Mouse (Mus musculus) neural tube, embryonic 13.5 days (tissue): ENCODE data around the gene 6030445D17Rik. TPM values are rescaled to one million over a fixed set of nuclear protein-coding genes. Genes with fewer than 3 reads are reported as not detected.

ENCODE experiments used
- ATAC-seq: fragments of 200-750 bp; cut with Nextera tagmentation; 2 replicates; pipeline ENCODE4 v1.8.0; 2017; ENCODE audit warnings: low read depth, mild to moderate bottlenecking, moderate TSS enrichment, moderate library complexity
- H3K27ac ChIP-seq: fragments of 300-500 bp; sonication (generic); replicated peaks from 2 replicates; pipeline ENCODE4 v1.5.1; 2015; ENCODE audit warnings: moderate library complexity, mild to moderate bottlenecking, inconsistent platforms
- H3K27me3 ChIP-seq: fragments of 300-500 bp; sonication (generic); 2 replicates; pipeline ENCODE4 v1.6.1; 2015; ENCODE audit warnings: mild to moderate bottlenecking, inconsistent platforms
- H3K36me3 ChIP-seq: fragments of 300-500 bp; sonication (generic); 2 replicates; pipeline ENCODE4 v1.6.1; 2015; ENCODE audit warnings: mild to moderate bottlenecking, inconsistent platforms
- H3K4me1 ChIP-seq: fragments of 300-500 bp; sonication (generic); replicated peaks from 2 replicates; pipeline ENCODE4 v1.6.1; 2015; ENCODE audit warnings: inconsistent platforms
- H3K4me2 ChIP-seq: fragments of 300-500 bp; sonication (generic); 2 replicates; pipeline ENCODE4 v1.6.1; 2015; ENCODE audit warnings: inconsistent platforms, mild to moderate bottlenecking, moderate library complexity
- H3K4me3 ChIP-seq: fragments of 300-500 bp; sonication (generic); 2 replicates; pipeline ENCODE4 v1.5.1; 2015; ENCODE audit warnings: mild to moderate bottlenecking, inconsistent platforms
- H3K9ac ChIP-seq: fragments of 300-500 bp; sonication (generic); 2 replicates; pipeline ENCODE4 v1.6.1; 2015; ENCODE audit warnings: moderate library complexity, mild to moderate bottlenecking, inconsistent platforms
- H3K9me3 ChIP-seq: fragments of 300-500 bp; sonication (generic); 2 replicates; pipeline ENCODE4 v1.6.1; 2016; ENCODE audit warnings: inconsistent platforms
- WGBS: fragments of 180-500 bp; shearing (Covaris S2); methylation state at CpG from one replicate; pipeline ENCODE4 v1.1.7; 2015; 5-methylcytosine and 5-hydroxymethylcytosine counted together
- polyA plus RNA-seq: library from polyadenylated mRNA; unstranded; fragments of >200 nt; fragmentation: Nextera tagmentation; extraction: Ambion mirVana; gene quantifications from 2 replicates; pipeline ENCODE4 v1.2.1, GENCODE M21; 2015

Gene 6030445D17Rik
- polyA plus RNA-seq, 1 experiment from 2014 or later, result 0.43 TPM

GRCm38 (mm10) chr4:136441354-136442043, 20.6 kb upstream of the 6030445D17Rik start:
- Histone ChIP-seq H3K27me3 (no peaks in the 10 kb centered on the region), H3K4me2 (no peak overlapping the region), H3K36me3 (no peaks in the 10 kb centered on the region), H3K9ac (no peak overlapping the region), H3K9me3 (no peaks in the 10 kb centered on the region), H3K4me1 (no peaks in the 10 kb centered on the region), H3K4me3 (no peak overlapping the region), H3K27ac (no peak overlapping the region)
- ATAC-seq, result no peak
- 67% methylated on average over 15 of the region's 15 CpGs for WGBS

GRCm38 (mm10) chr4:136444561-136444960, 17.5 kb upstream of the 6030445D17Rik start:
- 69% methylated on average over 4 of the region's 4 CpGs for WGBS
- no peaks in the 10 kb centered on the region for H3K27me3 ChIP-seq
- no peak overlapping the region for H3K27ac ChIP-seq
- no peaks in the 10 kb centered on the region for H3K9me3 ChIP-seq
- H3K4me2 ChIP-seq, result no peak overlapping the region
- H3K4me1 ChIP-seq, result no peaks in the 10 kb centered on the region
- ATAC-seq, result no peak
- no peaks in the 10 kb centered on the region for H3K36me3 ChIP-seq
- no peak overlapping the region for H3K9ac ChIP-seq
- H3K4me3 ChIP-seq, result no peak overlapping the region

DNA sequence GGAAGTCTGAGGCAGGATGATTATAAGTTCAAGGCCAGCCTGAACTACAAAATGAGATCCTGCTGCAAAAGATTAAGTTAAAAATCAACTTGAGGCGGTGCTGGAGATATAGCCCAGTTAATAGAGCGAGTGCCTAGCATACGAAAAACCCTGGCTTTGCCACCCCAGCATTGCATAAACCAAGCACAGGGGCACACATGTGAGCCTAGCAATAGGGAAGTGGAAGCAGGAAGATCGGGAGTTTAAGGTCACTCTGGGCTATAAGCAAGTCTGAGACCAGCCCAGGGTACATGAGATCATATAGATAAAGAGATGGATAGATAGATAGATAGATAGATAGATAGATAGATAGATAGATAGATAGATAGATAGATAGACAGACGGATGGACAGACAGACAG, 12.3 kb upstream of the 6030445D17Rik start:
- Histone ChIP-seq H3K27me3 (no peaks in the 10 kb centered on the region), H3K4me3 (no peak overlapping the region), H3K4me1 (peaks cover 9% of the 10 kb centered on the region), H3K9me3 (no peaks in the 10 kb centered on the region), H3K36me3 (no peaks in the 10 kb centered on the region), H3K27ac (no peak overlapping the region), H3K4me2 (no peak overlapping the region), H3K9ac (no peak overlapping the region)
- 93% methylated on average over 5 of the region's 5 CpGs for WGBS
- ATAC-seq, result no peak

- 82% methylated on average over 4 of the region's 4 CpGs for WGBS
- no peaks in the 10 kb centered on the region for H3K9me3 ChIP-seq
- ATAC-seq, result no peak
- no peaks in the 10 kb centered on the region for H3K27me3 ChIP-seq
- H3K27ac ChIP-seq, result no peak overlapping the region
- no peaks in the 10 kb centered on the region for H3K36me3 ChIP-seq
- no peak overlapping the region for H3K4me2 ChIP-seq
- H3K4me3 ChIP-seq, result no peak overlapping the region
- peaks cover 9% of the 10 kb centered on the region for H3K4me1 ChIP-seq
- no peak overlapping the region for H3K9ac ChIP-seq
Observed at GRCm38 (mm10) chr4:136450271-136450670, 11.8 kb upstream of the 6030445D17Rik start.

DNA sequence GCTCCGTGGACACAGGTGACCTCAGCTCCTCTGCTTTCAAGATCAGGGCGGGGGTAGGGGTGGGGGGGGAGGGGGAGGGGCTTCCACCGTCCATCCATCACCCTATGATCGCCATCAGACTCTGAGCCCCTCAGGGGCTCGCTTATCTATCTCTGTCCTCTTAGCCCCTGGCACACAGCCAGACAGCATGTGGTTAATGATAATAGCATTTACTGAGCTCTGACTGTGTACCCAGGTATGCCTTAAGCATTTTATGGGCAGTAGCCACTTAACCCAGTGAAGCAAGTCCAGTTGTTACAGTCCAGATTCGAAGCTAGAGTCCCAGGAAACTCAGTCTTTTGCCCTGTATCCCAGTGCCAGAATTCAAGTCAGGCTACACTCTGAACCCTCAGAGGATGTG, 10.5 kb upstream of the 6030445D17Rik start:
- H3K36me3 ChIP-seq, result no peaks in the 10 kb centered on the region
- H3K4me3 ChIP-seq, result no peak overlapping the region
- ATAC-seq, result peak; percentile 65; the same call in 1 of the 2 replicates
- no peak overlapping the region for H3K27ac ChIP-seq
- no peak overlapping the region for H3K4me2 ChIP-seq
- 4% methylated on average over 6 of the region's 6 CpGs for WGBS
- H3K9ac ChIP-seq, result no peak overlapping the region
- no peaks in the 10 kb centered on the region for H3K27me3 ChIP-seq
- H3K4me1 ChIP-seq, result peaks cover 9% of the 10 kb centered on the region
- no peaks in the 10 kb centered on the region for H3K9me3 ChIP-seq

DNA sequence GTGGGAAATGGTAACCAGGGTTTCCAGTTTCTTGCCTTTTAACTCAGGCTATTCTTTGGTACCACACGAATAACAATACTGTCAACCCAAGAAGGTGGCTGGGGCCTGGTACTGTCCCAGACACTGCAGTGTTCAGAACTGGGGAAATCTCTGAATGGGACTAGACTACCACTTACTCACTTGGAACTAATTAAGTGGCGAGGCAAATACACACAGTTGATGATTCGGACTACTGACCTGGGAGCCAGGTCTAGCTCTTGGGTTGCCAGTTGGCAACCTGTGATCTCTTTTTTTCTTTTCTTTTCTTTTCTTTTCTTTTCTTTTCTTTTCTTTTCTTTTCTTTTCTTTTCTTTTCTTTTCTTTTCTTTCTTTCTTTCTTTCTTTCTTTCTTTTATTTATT, 9.8 kb upstream of the 6030445D17Rik start:
- peaks cover 9% of the 10 kb centered on the region for H3K4me1 ChIP-seq
- ATAC-seq, result no peak
- H3K27ac ChIP-seq, result no peak overlapping the region
- no peaks in the 10 kb centered on the region for H3K36me3 ChIP-seq
- H3K4me3 ChIP-seq, result no peak overlapping the region
- no peak overlapping the region for H3K4me2 ChIP-seq
- 81% methylated on average over 3 of the region's 3 CpGs for WGBS
- no peak overlapping the region for H3K9ac ChIP-seq
- no peaks in the 10 kb centered on the region for H3K9me3 ChIP-seq
- H3K27me3 ChIP-seq, result no peaks in the 10 kb centered on the region

DNA sequence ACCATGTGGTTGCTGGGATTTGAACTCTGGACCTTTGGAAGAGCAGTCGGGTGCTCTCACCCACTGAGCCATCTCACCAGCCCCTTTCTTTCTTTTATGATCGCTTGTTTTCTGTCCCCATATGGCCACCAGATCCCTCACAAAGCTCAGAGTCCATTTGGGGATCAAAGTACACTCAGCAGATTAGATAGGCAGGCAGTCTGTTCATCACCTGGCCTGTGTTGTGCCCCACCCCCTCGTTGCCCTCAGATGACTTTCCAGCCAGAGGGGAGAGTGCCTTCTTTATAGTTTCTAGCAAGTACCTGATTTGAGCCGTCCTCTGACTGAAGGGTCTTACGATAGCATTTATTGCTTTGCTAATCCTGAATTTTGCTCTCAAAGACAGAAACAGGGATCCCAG, 9.3 kb upstream of the 6030445D17Rik start:
- peaks cover 9% of the 10 kb centered on the region for H3K4me1 ChIP-seq
- H3K27ac ChIP-seq, result no peak overlapping the region
- no peaks in the 10 kb centered on the region for H3K9me3 ChIP-seq
- no peaks in the 10 kb centered on the region for H3K27me3 ChIP-seq
- ATAC-seq, result no peak
- H3K4me2 ChIP-seq, result no peak overlapping the region
- WGBS, result 59% methylated on average over 5 of the region's 5 CpGs
- H3K4me3 ChIP-seq, result no peak overlapping the region
- H3K36me3 ChIP-seq, result no peaks in the 10 kb centered on the region
- no peak overlapping the region for H3K9ac ChIP-seq

DNA sequence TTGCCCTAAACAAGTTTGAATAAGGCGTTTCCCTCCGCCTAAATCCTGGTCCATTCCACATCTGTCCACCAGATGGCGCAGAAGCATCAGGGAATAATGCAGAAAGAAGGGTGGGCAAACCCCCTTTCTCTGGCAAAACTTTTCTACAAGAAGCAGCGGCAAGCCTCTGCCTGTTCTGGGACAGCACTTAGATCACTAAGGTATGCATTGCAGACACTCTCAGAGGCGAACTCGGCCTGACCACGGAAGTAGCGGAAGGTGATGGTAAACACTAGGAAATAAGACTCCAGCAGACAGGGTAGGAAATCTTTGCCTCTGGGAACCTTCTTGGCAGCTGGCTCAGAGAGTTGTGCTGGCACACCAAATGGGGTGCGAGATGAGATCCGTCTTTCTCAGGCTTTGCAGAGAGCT, 7.2 kb upstream of the 6030445D17Rik start:
- no peak for ATAC-seq
- H3K27ac ChIP-seq, result no peak overlapping the region
- no peak overlapping the region for H3K9ac ChIP-seq
- peak overlapping the region; percentile 39 for H3K4me2 ChIP-seq
- peaks cover 9% of the 10 kb centered on the region for H3K4me1 ChIP-seq
- H3K4me3 ChIP-seq, result no peak overlapping the region; the same call in 1 of the 2 replicates
- 11% methylated on average over 10 of the region's 10 CpGs for WGBS
- H3K9me3 ChIP-seq, result no peaks in the 10 kb centered on the region
- no peaks in the 10 kb centered on the region for H3K27me3 ChIP-seq
- no peaks in the 10 kb centered on the region for H3K36me3 ChIP-seq

- no peak overlapping the region for H3K4me3 ChIP-seq
- H3K27ac ChIP-seq, result no peak overlapping the region
- 92% methylated on average over 6 of the region's 6 CpGs for WGBS
- H3K9ac ChIP-seq, result no peak overlapping the region
- H3K4me2 ChIP-seq, result no peak overlapping the region
- no peak for ATAC-seq
- H3K4me1 ChIP-seq, result peaks cover 9% of the 10 kb centered on the region
- no peaks in the 10 kb centered on the region for H3K9me3 ChIP-seq
- H3K36me3 ChIP-seq, result no peaks in the 10 kb centered on the region
- peaks cover 7% of the 10 kb centered on the region for H3K27me3 ChIP-seq
Observed at GRCm38 (mm10) chr4:136456516-136457218, 5.4 kb upstream of the 6030445D17Rik start.

GRCm38 (mm10) chr4:136458276-136458675, 3.8 kb upstream of the 6030445D17Rik start:
- ATAC-seq, result no peak
- H3K9me3 ChIP-seq, result no peaks in the 10 kb centered on the region
- peaks cover 18% of the 10 kb centered on the region for H3K27me3 ChIP-seq
- 82% methylated on average over 7 of the region's 7 CpGs for WGBS
- no peak overlapping the region for H3K27ac ChIP-seq
- H3K9ac ChIP-seq, result no peak overlapping the region
- H3K4me2 ChIP-seq, result no peak overlapping the region
- H3K4me1 ChIP-seq, result peaks cover 21% of the 10 kb centered on the region
- H3K4me3 ChIP-seq, result no peak overlapping the region
- no peaks in the 10 kb centered on the region for H3K36me3 ChIP-seq

GRCm38 (mm10) chr4:136459210-136459609, 2.8 kb upstream of the 6030445D17Rik start:
- Histone ChIP-seq H3K27ac (no peak overlapping the region), H3K4me1 (peaks cover 31% of the 10 kb centered on the region), H3K27me3 (peaks cover 27% of the 10 kb centered on the region), H3K4me2 (no peak overlapping the region), H3K9me3 (no peaks in the 10 kb centered on the region), H3K4me3 (no peak overlapping the region), H3K36me3 (no peaks in the 10 kb centered on the region), H3K9ac (no peak overlapping the region)
- WGBS, result 78% methylated on average over 12 of the region's 12 CpGs
- no peak for ATAC-seq

GRCm38 (mm10) chr4:136461206-136461605, 844 bp upstream of the 6030445D17Rik start:
- ATAC-seq, result no peak
- H3K27me3 ChIP-seq, result peaks cover 38% of the 10 kb centered on the region
- peaks cover 37% of the 10 kb centered on the region for H3K4me1 ChIP-seq
- H3K4me2 ChIP-seq, result no peak overlapping the region
- no peak overlapping the region for H3K9ac ChIP-seq
- 31% methylated on average over 4 of the region's 4 CpGs for WGBS
- H3K36me3 ChIP-seq, result no peaks in the 10 kb centered on the region
- no peak overlapping the region for H3K27ac ChIP-seq
- no peaks in the 10 kb centered on the region for H3K9me3 ChIP-seq
- no peak overlapping the region for H3K4me3 ChIP-seq
